Mouse (Mus musculus): Measurements from ENCODE around the gene Tecr. TPM values are rescaled to one million over a fixed set of nuclear protein-coding genes. Genes with fewer than 3 reads are reported as not detected.

The Tecr gene
- polyA plus RNA-seq, 1 experiment = 193 TPM

GRCm38 (mm10) chr8:83570272-83571000 is 37.3 kb downstream of the Tecr start:
- peaks cover 16% of the 10 kb centered on the region for H3K36me3 ChIP-seq (ENCODE audit: control insufficient read depth, insufficient read depth)
- H3K79me2 ChIP-seq (ENCODE audit: control insufficient read depth, insufficient read depth) = peaks cover 36% of the 10 kb centered on the region
- no peaks in the 10 kb centered on the region for H3K27me3 ChIP-seq (ENCODE audit: control insufficient read depth, insufficient read depth, insufficient read length)
- H3K4me3 ChIP-seq (ENCODE audit: insufficient read depth, poor library complexity, severe bottlenecking) = no peak overlapping the region
- no peak overlapping the region for H3ac ChIP-seq (ENCODE audit: control insufficient read depth, insufficient read length, low read depth)
- peaks cover 16% of the 10 kb centered on the region for H3K79me3 ChIP-seq (ENCODE audit: low read depth)
- TF ChIP-seq MAX (IDR thresholded peaks at IDR 0.05) (no peak), USF1 (IDR thresholded peaks at IDR 0.05; ENCODE audit: low read depth) (no peak), FOSL1 (IDR thresholded peaks at IDR 0.05; ENCODE audit: insufficient read depth, low read length, poor library complexity, severe bottlenecking) (no peak), CEBPB (IDR thresholded peaks at IDR 0.05; ENCODE audit: low read depth) (no peak), MYOD1 (IDR thresholded peaks at IDR 0.05; ENCODE audit: control insufficient read depth, insufficient read length, low read depth) (no peak), CTCF (IDR thresholded peaks at IDR 0.05; ENCODE audit: control insufficient read depth, insufficient read depth, insufficient read length) (no peak), MYOG (IDR thresholded peaks at IDR 0.05; ENCODE audit: control insufficient read depth, extremely low read depth, insufficient read length) (no peak)

DNA sequence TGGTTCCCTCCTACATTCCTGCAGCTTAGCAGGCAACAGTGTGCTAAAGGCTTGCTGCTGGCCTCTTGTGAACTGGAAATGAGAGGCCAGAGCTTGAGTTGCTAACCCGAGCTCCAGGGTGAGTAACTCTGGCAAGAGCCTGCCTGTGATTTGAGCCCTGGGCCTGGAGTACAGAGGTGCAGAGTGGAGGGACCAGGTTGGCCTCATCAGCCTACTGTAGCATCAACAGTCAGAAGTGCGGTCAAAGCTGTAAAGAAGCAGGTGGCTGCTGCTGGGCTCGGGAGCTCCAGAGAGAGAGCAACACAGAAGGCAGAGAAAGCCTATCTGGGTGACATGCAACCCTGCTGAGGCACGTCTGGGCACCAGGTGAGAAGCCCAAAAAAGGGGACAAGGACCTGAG is 38.6 kb downstream of the Tecr start:
- H3K27me3 ChIP-seq (ENCODE audit: control insufficient read depth, insufficient read depth, insufficient read length) = no peaks in the 10 kb centered on the region
- TF ChIP-seq MAX (IDR thresholded peaks at IDR 0.05) (no peak), CTCF (IDR thresholded peaks at IDR 0.05; ENCODE audit: control insufficient read depth, insufficient read depth, insufficient read length) (no peak), MYOG (IDR thresholded peaks at IDR 0.05; ENCODE audit: control insufficient read depth, extremely low read depth, insufficient read length) (no peak), MYOD1 (IDR thresholded peaks at IDR 0.05; ENCODE audit: control insufficient read depth, insufficient read length, low read depth) (no peak), CEBPB (IDR thresholded peaks at IDR 0.05; ENCODE audit: low read depth) (no peak), FOSL1 (IDR thresholded peaks at IDR 0.05; ENCODE audit: insufficient read depth, low read length, poor library complexity, severe bottlenecking) (no peak), USF1 (IDR thresholded peaks at IDR 0.05; ENCODE audit: low read depth) (no peak)
- H3ac ChIP-seq (ENCODE audit: control insufficient read depth, insufficient read length, low read depth) = no peak overlapping the region
- peaks cover 16% of the 10 kb centered on the region for H3K36me3 ChIP-seq (ENCODE audit: control insufficient read depth, insufficient read depth)
- H3K79me2 ChIP-seq (ENCODE audit: control insufficient read depth, insufficient read depth) = peaks cover 26% of the 10 kb centered on the region
- H3K79me3 ChIP-seq (ENCODE audit: low read depth) = peaks cover 15% of the 10 kb centered on the region
- no peak overlapping the region for H3K4me3 ChIP-seq (ENCODE audit: insufficient read depth, poor library complexity, severe bottlenecking)

DNA sequence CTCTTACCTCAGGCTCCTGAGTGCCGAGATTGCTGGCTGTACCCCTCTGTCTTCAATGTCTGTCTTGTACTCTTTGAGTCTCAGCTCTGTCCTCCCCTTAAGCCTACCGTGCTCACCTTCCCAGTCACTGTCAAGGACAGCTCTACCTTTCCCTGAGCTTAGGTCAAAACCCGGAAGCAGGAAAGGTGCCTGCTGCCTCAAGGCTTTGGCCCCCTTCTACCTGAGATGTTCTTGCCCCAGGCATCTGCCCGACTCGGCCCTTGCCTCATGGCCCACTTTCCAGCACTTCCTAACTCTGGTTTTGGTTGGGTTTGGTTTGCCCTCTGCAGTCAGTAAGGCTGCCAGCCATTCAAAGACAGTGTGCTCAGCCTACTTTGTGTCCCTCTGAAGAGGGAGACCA is 39.0 kb downstream of the Tecr start:
- Histone ChIP-seq H3K79me3 (ENCODE audit: low read depth) (peaks cover 15% of the 10 kb centered on the region), H3K36me3 (ENCODE audit: control insufficient read depth, insufficient read depth) (peaks cover 16% of the 10 kb centered on the region), H3ac (ENCODE audit: control insufficient read depth, insufficient read length, low read depth) (no peak overlapping the region), H3K27me3 (ENCODE audit: control insufficient read depth, insufficient read depth, insufficient read length) (no peaks in the 10 kb centered on the region), H3K79me2 (ENCODE audit: control insufficient read depth, insufficient read depth) (peaks cover 26% of the 10 kb centered on the region), H3K4me3 (ENCODE audit: insufficient read depth, poor library complexity, severe bottlenecking) (no peak overlapping the region)
- no peak for TF ChIP-seq MYOD1 (IDR thresholded peaks at IDR 0.05; ENCODE audit: control insufficient read depth, insufficient read length, low read depth)
- TF ChIP-seq MAX (IDR thresholded peaks at IDR 0.05) = no peak
- TF ChIP-seq FOSL1 (IDR thresholded peaks at IDR 0.05; ENCODE audit: insufficient read depth, low read length, poor library complexity, severe bottlenecking) = no peak
- no peak for TF ChIP-seq CEBPB (IDR thresholded peaks at IDR 0.05; ENCODE audit: low read depth)
- TF ChIP-seq CTCF (IDR thresholded peaks at IDR 0.05; ENCODE audit: control insufficient read depth, insufficient read depth, insufficient read length) = no peak
- TF ChIP-seq MYOG (IDR thresholded peaks at IDR 0.05; ENCODE audit: control insufficient read depth, extremely low read depth, insufficient read length) = no peak
- TF ChIP-seq USF1 (IDR thresholded peaks at IDR 0.05; ENCODE audit: low read depth) = no peak

DNA sequence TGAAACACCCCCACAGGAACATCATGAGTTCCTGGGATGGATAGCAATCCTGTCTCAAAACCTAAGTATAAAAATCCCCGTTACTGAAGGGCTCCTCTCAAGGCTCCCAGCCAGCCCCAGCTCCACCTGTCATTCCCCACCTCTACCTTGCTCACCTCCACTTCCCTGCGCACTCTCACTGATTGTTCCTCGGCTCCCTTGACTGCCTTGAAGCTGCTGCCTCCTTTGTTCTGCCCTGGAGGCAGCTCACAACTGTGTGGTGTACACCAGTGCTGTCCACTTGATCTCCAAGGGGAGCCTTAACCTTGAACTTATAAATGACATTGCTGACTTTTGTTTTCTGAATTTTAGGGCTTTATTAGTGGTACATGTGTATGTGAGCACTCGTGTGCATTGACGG is 39.6 kb downstream of the Tecr start:
- Histone ChIP-seq H3K79me3 (ENCODE audit: low read depth) (peaks cover 15% of the 10 kb centered on the region), H3K4me3 (ENCODE audit: insufficient read depth, poor library complexity, severe bottlenecking) (no peak overlapping the region), H3K79me2 (ENCODE audit: control insufficient read depth, insufficient read depth) (peaks cover 26% of the 10 kb centered on the region), H3K27me3 (ENCODE audit: control insufficient read depth, insufficient read depth, insufficient read length) (no peaks in the 10 kb centered on the region), H3K36me3 (ENCODE audit: control insufficient read depth, insufficient read depth) (peaks cover 16% of the 10 kb centered on the region), H3ac (ENCODE audit: control insufficient read depth, insufficient read length, low read depth) (no peak overlapping the region)
- TF ChIP-seq MYOD1 (IDR thresholded peaks at IDR 0.05; ENCODE audit: control insufficient read depth, insufficient read length, low read depth) (no peak), CTCF (IDR thresholded peaks at IDR 0.05; ENCODE audit: control insufficient read depth, insufficient read depth, insufficient read length) (no peak)

DNA sequence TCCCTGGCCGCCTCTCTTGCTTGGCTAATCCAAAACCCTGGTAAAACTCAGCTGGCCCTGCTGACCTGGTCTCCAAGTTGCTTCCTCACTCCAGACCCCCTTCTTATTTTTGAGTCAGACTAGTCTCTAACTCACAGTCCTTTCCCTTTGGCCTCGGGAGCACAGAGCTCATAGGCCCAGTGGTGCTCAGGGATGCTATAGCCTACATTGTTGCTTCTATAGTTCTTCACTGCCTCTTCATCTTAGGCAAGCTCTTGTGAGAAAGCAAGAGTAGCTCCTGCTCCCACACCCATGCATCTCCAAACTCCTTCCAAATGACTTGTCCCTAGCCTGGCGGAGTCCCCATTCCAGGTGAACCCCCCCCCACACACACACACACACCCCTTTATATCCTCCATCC is 40.1 kb downstream of the Tecr start:
- TF ChIP-seq CEBPB (IDR thresholded peaks at IDR 0.05; ENCODE audit: low read depth) (no peak), MYOD1 (IDR thresholded peaks at IDR 0.05; ENCODE audit: control insufficient read depth, insufficient read length, low read depth) (no peak), USF1 (IDR thresholded peaks at IDR 0.05; ENCODE audit: low read depth) (no peak), MYOG (IDR thresholded peaks at IDR 0.05; ENCODE audit: control insufficient read depth, extremely low read depth, insufficient read length) (no peak), MAX (IDR thresholded peaks at IDR 0.05) (no peak), FOSL1 (IDR thresholded peaks at IDR 0.05; ENCODE audit: insufficient read depth, low read length, poor library complexity, severe bottlenecking) (no peak), CTCF (IDR thresholded peaks at IDR 0.05; ENCODE audit: control insufficient read depth, insufficient read depth, insufficient read length) (no peak)
- Histone ChIP-seq H3K36me3 (ENCODE audit: control insufficient read depth, insufficient read depth) (peaks cover 16% of the 10 kb centered on the region), H3K4me3 (ENCODE audit: insufficient read depth, poor library complexity, severe bottlenecking) (peak overlapping the region; percentile 74), H3K79me2 (ENCODE audit: control insufficient read depth, insufficient read depth) (peaks cover 26% of the 10 kb centered on the region), H3K79me3 (ENCODE audit: low read depth) (peaks cover 15% of the 10 kb centered on the region), H3K27me3 (ENCODE audit: control insufficient read depth, insufficient read depth, insufficient read length) (no peaks in the 10 kb centered on the region), H3ac (ENCODE audit: control insufficient read depth, insufficient read length, low read depth) (peak overlapping the region; percentile 94)
